Mouse (Mus musculus): ENCODE measurements around the gene Dlst. TPM values are rescaled to one million over a fixed set of nuclear protein-coding genes. Genes with fewer than 3 reads are reported as not detected.
A peak's percentile ranks its signal among the peaks of the same experiment; 100 is the strongest.

The Dlst gene
- polyA plus RNA-seq, 1 experiment, result 88.7 TPM

DNA sequence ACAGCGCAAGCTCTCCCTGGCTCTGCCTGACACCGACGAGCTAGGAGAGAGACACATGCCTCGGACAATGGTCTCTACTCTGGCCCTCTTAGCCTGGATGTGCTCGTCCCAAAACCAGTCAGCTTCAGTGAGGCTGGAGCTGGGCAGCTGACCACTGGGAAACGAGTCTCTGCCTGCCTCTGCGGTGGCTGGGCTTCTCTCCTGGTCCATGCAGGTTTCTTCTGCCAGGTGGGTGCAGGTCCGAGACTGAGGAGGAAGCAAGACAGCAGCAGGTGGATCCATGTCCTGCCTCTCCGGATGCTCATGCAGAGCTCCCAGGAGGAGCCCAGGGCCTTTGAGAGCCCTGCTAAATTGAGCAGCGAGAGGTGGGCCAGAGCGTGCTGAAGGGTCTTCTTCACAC lies 15.5 kb upstream of the Dlst start:
- Histone ChIP-seq H3K4me1 (ENCODE audit: control insufficient read depth, insufficient read depth, low read length) (no peaks in the 10 kb centered on the region), H3K4me3 (replicated peaks; ENCODE audit: extremely low read depth, low read depth, low read length) (no peak overlapping the region)
- DNase-seq, result no peak
- TF ChIP-seq POLR2A (IDR thresholded peaks at IDR 0.05; ENCODE audit: borderline replicate concordance, extremely low read depth, low read depth, low read length) (no peak), CTCF (IDR thresholded peaks at IDR 0.05; ENCODE audit: insufficient read depth, low read length) (no peak)
- WGBS, result 81% methylated on average over 11 of the region's 11 CpGs

DNA sequence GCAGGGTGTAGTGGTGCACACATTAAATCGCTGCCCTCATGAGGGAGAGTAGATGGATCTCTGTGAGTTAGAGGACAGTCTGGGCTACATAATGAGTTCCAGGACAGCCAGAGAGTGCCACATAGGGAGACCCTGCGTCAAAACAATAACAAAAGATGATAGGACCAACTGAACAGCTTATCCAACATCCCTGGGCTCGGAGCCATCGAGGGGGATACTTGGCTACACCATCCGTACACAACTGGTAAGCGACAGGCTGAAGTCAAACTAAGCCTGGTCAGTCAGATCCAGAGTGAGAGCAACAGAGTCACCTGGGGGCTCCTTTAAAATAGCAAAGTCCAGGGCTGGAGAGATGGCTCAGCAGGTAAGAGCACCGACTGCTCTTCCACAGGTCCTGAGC lies 14.8 kb upstream of the Dlst start:
- DNase-seq, result no peak
- 84% methylated on average over 7 of the region's 7 CpGs for WGBS
- Histone ChIP-seq H3K4me3 (replicated peaks; ENCODE audit: extremely low read depth, low read depth, low read length) (no peak overlapping the region), H3K4me1 (ENCODE audit: control insufficient read depth, insufficient read depth, low read length) (no peaks in the 10 kb centered on the region)
- TF ChIP-seq CTCF (IDR thresholded peaks at IDR 0.05; ENCODE audit: insufficient read depth, low read length) (no peak), POLR2A (IDR thresholded peaks at IDR 0.05; ENCODE audit: borderline replicate concordance, extremely low read depth, low read depth, low read length) (no peak)

DNA sequence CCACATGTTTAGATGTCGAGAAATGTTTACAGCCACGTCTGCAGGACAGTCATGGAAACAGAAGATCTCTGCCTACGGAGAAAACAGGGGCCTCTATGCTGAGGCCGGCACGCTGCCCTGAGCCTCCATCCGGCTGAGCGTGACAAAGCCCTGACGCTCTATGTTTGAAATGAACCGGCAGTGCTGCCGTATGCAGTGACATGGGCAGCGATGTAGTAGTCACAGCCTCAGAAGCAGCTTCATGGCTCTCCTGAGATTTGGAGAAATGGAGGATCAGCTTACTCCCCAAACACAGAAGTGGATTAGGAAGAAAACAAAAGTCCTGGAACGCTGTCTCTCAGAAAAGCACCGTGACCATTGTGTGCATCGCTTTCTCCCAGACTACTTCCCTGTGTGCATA lies 9.6 kb upstream of the Dlst start:
- no peak overlapping the region for H3K4me3 ChIP-seq (replicated peaks; ENCODE audit: extremely low read depth, low read depth, low read length)
- no peaks in the 10 kb centered on the region for H3K4me1 ChIP-seq (ENCODE audit: control insufficient read depth, insufficient read depth, low read length)
- WGBS, result 70% methylated on average over 14 of the region's 14 CpGs
- no peak for DNase-seq
- TF ChIP-seq CTCF (IDR thresholded peaks at IDR 0.05; ENCODE audit: insufficient read depth, low read length), result no peak
- no peak for TF ChIP-seq POLR2A (IDR thresholded peaks at IDR 0.05; ENCODE audit: borderline replicate concordance, extremely low read depth, low read depth, low read length)

DNA sequence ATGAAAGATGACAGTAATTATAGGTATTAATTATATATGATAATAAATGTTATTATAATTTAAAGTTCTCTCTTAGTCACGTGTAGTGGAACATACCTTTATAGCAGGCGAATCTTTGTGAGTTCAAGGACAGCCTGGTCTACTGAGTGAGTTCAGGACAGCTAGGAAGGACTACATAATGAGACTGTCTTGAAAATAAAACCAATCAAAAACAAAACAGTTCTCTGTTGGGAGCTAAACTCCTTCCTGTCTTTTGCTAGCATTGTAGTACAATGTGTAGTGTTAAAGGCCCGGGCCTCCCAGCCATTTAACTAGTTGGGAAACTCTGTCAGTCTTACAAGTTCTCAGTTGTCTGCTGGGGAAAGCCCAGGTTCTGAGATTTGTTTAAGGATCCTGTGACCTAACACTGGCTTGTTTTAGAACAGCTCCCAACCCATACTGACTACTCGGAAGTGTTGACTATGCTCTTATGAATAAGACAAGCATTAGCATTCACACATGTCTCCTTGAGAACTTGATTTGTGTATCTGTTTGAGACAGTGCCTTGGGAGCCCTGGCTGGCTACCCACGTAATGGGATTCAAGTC lies 9.0 kb upstream of the Dlst start:
- 80% methylated on average over 5 of the region's 5 CpGs for WGBS
- TF ChIP-seq CTCF (IDR thresholded peaks at IDR 0.05; ENCODE audit: insufficient read depth, low read length) (no peak), POLR2A (IDR thresholded peaks at IDR 0.05; ENCODE audit: borderline replicate concordance, extremely low read depth, low read depth, low read length) (no peak)
- H3K4me3 ChIP-seq (replicated peaks; ENCODE audit: extremely low read depth, low read depth, low read length), result no peak overlapping the region
- H3K4me1 ChIP-seq (ENCODE audit: control insufficient read depth, insufficient read depth, low read length), result no peaks in the 10 kb centered on the region
- DNase-seq, result no peak

DNA sequence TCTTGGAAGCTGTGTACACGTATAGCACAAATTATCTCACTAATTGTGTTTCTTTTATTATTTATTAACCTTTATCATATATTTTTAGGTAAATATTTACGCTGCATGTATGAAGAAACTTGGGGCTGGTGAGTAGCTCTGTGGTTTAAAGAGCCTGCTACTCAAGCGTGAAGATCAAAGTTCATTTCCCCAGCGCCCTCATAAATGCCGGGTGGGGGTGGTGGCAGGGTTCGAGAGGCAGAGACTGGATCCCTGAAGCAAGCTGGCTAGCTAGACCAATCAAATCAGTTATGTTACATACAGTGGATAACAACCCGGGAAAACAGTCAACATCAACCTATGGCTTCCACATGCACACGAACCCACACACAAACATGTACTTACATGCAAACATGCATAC lies 7.5 kb upstream of the Dlst start:
- Histone ChIP-seq H3K4me3 (replicated peaks; ENCODE audit: extremely low read depth, low read depth, low read length) (no peak overlapping the region), H3K4me1 (ENCODE audit: control insufficient read depth, insufficient read depth, low read length) (no peaks in the 10 kb centered on the region)
- DNase-seq, result no peak
- no peak for TF ChIP-seq CTCF (IDR thresholded peaks at IDR 0.05; ENCODE audit: insufficient read depth, low read length)
- 78% methylated on average over 8 of the region's 8 CpGs for WGBS

DNA sequence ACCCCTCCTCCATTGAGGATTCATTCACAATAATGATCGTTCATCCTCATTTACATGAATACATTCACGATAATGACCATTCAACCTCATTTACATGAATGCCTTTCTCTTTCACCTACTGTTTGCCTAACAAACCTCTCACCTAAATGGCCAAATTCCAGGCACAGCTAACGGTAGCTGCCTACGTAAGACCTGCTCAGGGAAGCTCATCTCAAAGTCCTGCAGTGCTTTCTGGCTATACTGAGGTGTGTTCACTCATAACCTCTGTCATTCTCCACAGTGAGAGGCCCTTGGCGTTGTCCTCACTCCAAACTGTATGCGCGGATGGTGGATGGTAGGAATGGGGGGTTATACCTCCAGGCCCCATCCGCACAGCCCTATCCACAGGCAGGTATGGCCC lies 5.8 kb upstream of the Dlst start:
- DNase-seq, result no peak
- H3K4me3 ChIP-seq (replicated peaks; ENCODE audit: extremely low read depth, low read depth, low read length), result no peak overlapping the region
- TF ChIP-seq CTCF (IDR thresholded peaks at IDR 0.05; ENCODE audit: insufficient read depth, low read length) (no peak), POLR2A (IDR thresholded peaks at IDR 0.05; ENCODE audit: borderline replicate concordance, extremely low read depth, low read depth, low read length) (no peak)
- H3K4me1 ChIP-seq (ENCODE audit: control insufficient read depth, insufficient read depth, low read length), result peaks cover 1% of the 10 kb centered on the region
- WGBS, result 88% methylated on average over 8 of the region's 8 CpGs

DNA sequence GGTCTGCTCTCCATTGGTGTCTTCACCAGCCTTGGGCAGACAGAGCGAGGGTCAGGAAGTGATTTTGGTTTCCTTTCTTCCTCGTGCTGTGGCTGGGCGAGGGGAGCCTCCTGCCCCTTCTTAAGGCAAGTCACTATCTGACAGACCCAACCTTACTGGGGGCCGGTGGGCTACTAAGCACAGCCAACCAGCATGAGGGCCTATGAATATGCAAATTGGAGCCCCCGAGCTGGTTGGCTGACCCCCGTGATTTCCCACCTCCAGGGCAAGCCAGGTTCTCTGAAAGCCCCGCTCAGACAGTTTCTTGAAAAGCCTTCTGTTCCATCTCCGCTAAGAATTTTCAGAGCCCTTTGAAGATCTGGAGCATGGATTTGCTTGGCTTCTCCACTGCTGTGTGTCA lies 4.3 kb upstream of the Dlst start:
- no peak overlapping the region for H3K4me3 ChIP-seq (replicated peaks; ENCODE audit: extremely low read depth, low read depth, low read length)
- WGBS, result 38% methylated on average over 8 of the region's 8 CpGs
- H3K4me1 ChIP-seq (ENCODE audit: control insufficient read depth, insufficient read depth, low read length), result peaks cover 3% of the 10 kb centered on the region
- no peak for TF ChIP-seq POLR2A (IDR thresholded peaks at IDR 0.05; ENCODE audit: borderline replicate concordance, extremely low read depth, low read depth, low read length)
- TF ChIP-seq CTCF (IDR thresholded peaks at IDR 0.05; ENCODE audit: insufficient read depth, low read length), result no peak
- no peak for DNase-seq

DNA sequence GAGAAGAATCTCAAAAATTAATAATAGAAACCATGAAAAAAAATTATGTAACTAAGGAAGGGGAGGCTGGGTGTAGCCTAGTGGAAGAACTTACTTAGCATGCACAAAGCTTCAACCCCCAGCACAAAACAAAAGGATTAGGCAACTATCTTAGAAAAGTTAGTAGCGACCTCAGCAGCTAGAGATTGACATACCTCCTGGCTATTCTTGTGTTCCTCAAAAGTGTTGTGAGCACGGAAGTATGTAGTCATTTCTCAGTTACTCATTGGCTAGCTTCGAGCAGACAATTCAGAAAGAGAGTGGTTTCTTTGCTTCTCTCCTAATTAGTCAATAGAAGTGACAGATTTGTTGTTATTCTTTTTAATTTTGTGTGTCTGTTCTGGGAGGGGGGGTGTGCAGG lies 2.0 kb upstream of the Dlst start:
- Histone ChIP-seq H3K4me1 (ENCODE audit: control insufficient read depth, insufficient read depth, low read length) (peaks cover 19% of the 10 kb centered on the region), H3K4me3 (replicated peaks; ENCODE audit: extremely low read depth, low read depth, low read length) (no peak overlapping the region)
- WGBS, result 61% methylated on average over 3 of the region's 3 CpGs
- DNase-seq, result no peak
- TF ChIP-seq CTCF (IDR thresholded peaks at IDR 0.05; ENCODE audit: insufficient read depth, low read length) (no peak), POLR2A (IDR thresholded peaks at IDR 0.05; ENCODE audit: borderline replicate concordance, extremely low read depth, low read depth, low read length) (no peak)

DNA sequence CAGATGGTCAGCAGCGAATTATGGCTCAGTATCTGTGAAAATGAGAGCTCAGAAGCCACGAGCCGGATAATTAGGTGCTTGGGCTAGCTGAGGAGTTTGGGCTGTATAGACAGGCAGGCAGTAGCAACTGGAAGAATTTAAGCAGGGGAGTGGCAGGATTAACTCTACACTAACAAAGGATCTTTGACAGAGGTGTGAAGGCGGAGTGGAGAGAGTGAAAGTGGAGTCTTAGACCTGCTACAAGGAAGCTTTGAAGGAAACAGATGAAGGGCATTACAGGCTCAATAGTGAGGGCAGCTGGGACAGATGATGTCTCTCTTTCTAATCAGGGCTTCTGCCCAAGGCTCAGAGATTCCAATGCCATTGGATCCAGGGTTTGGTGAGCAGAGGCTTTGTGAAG lies 1.2 kb upstream of the Dlst start:
- DNase-seq, result no peak
- no peak for TF ChIP-seq POLR2A (IDR thresholded peaks at IDR 0.05; ENCODE audit: borderline replicate concordance, extremely low read depth, low read depth, low read length)
- TF ChIP-seq CTCF (IDR thresholded peaks at IDR 0.05; ENCODE audit: insufficient read depth, low read length), result no peak
- 70% methylated on average over 4 of the region's 4 CpGs for WGBS

DNA sequence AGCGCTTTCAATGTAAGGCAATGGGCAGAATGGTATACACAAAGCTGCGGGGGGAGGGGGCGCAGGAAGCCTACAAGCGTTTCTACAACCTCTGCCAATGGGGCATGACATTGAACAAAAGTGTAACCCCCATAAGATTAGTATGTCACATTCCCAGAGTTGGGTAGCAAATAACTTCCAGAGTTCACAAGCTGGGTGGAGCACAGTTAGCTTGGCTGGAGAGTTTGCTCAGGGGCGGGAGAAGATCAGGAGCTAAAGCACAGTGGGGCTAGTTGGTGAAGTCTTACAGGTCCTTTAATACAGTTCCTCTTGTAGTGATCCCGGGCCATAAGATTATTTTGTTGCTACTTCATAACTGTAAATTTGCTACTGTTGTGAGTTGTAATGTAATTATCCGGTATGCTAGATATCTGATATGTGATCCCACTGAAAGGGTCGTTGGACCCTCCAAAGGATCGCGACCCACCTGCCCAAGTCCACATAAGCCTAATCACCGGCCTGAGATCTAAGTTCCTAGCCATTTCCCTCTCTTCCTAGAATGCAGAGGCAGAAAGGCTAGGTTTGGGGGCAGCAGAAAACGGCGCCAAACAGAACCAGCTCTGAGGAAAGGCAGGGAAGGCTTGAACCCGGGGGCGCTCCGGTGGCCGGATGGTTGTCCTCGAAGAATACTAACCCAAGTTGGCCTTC lies 479 bp upstream of the Dlst start:
- Histone ChIP-seq H3K4me3 (replicated peaks; ENCODE audit: extremely low read depth, low read depth, low read length) (peak overlapping the region; percentile 95), H3K4me1 (ENCODE audit: control insufficient read depth, insufficient read depth, low read length) (peaks cover 19% of the 10 kb centered on the region)
- no peak for TF ChIP-seq CTCF (IDR thresholded peaks at IDR 0.05; ENCODE audit: insufficient read depth, low read length)
- no peak for TF ChIP-seq POLR2A (IDR thresholded peaks at IDR 0.05; ENCODE audit: borderline replicate concordance, extremely low read depth, low read depth, low read length)
- 11% methylated on average over 18 of the region's 18 CpGs for WGBS
- no peak for DNase-seq

More for the DNA sequence above, 1.2 kb upstream of the Dlst start:
- Histone ChIP-seq H3K4me3 (replicated peaks; ENCODE audit: extremely low read depth, low read depth, low read length) (no peak overlapping the region), H3K4me1 (ENCODE audit: control insufficient read depth, insufficient read depth, low read length) (peaks cover 19% of the 10 kb centered on the region)
